Mouse (Mus musculus): ENCODE measurements around the gene Ckm. TPM values are rescaled to one million over a fixed set of nuclear protein-coding genes. Genes with fewer than 3 reads are reported as not detected.

Gene Ckm
- total and polyA plus RNA-seq, 3 experiments = not detected

DNA sequence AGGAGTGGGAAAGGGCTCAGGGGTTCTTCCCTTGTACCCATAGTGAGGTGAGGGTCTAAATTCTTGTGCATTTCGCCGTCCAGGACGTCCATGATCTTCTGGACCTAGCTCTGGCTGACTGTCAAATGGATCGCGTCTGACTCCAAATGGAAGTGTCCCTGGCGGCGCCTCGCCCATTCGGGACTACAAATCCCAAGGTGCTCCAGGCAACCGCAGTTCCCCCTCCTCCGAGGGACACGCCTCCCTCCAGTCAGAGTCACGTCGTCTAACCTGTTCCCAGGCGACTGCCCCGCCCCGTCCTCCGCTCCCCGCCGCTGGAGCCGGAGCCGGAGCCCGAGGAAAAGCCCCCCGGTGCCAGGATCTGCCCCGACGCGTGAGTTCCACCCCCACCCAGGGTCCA lies 43.6 kb upstream of the Ckm start (continued):
- TF ChIP-seq E2F4 (IDR thresholded peaks at IDR 0.05; ENCODE audit: borderline replicate concordance, low read depth, low read length) = no peak
- TF ChIP-seq RAD21 (IDR thresholded peaks at IDR 0.05; ENCODE audit: low read depth, low read length) = no peak
- TF ChIP-seq USF1 (IDR thresholded peaks at IDR 0.05; ENCODE audit: low read depth, low read length) = no peak
- TF ChIP-seq JUND (IDR thresholded peaks at IDR 0.05; ENCODE audit: low read depth, low read length) = no peak
- no peak for TF ChIP-seq CHD1 (IDR thresholded peaks at IDR 0.05; ENCODE audit: low read depth, low read length)
- no peak for TF ChIP-seq MYB (IDR thresholded peaks at IDR 0.05; ENCODE audit: low read depth, low read length)
- no peak for TF ChIP-seq TAL1 (IDR thresholded peaks at IDR 0.05; ENCODE audit: low read length)
- TF ChIP-seq EP300 (IDR thresholded peaks at IDR 0.05; ENCODE audit: low read depth in 1 of 2, low read length in 2 of 2) = no peak
- no peak for TF ChIP-seq ZC3H11A (IDR thresholded peaks at IDR 0.05; ENCODE audit: low read depth, low read length)
- TF ChIP-seq TCF12 (IDR thresholded peaks at IDR 0.05; ENCODE audit: low read depth, low read length) = no peak
- no peak for TF ChIP-seq USF2 (IDR thresholded peaks at IDR 0.05; ENCODE audit: borderline replicate concordance in 1 of 2, insufficient read depth in 1 of 2, low read depth in 1 of 2, low read length in 2 of 2)
- no peak for TF ChIP-seq GABPA (IDR thresholded peaks at IDR 0.05; ENCODE audit: low read depth, low read length)
- peak; percentile 56 for TF ChIP-seq SIN3A (IDR thresholded peaks at IDR 0.05; ENCODE audit: low read length)

DNA sequence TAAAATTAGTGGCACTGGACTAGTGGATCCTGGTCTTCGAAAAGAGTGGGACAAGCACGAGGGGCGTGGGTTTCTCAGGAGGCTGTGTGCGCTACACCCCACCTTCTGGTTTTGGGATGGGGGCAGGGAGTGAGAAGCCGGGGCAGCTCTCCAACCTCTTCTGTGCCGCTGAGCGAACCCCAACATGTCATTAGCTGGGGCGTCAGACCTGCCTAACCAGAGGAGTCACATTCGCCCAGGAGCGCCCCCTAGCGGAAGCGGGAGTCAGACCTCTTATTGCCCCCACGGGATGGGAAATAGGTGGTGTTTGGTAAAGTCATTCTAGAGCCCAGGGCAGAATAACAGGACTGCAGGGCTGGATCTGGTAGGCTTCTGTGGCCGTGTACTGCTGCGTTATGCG lies 42.9 kb upstream of the Ckm start:
- H3K79me2 ChIP-seq (ENCODE audit: control insufficient read depth, insufficient read depth, low read length, poor library complexity) = peaks cover 10% of the 10 kb centered on the region
- H3K9me3 ChIP-seq (replicated peaks; ENCODE audit: insufficient read depth, low read length) = no peaks in the 10 kb centered on the region
- H3K27ac ChIP-seq (ENCODE audit: control insufficient read depth, low read depth, low read length) = no peak overlapping the region
- H3K4me3 ChIP-seq (ENCODE audit: control insufficient read depth in 1 of 2, insufficient read depth in 1 of 2, low read depth in 2 of 2, low read length in 2 of 2) = peak overlapping the region; percentile 58 to 66
- peak; percentile 92 for DNase-seq (ENCODE audit: low read depth, low spot score)
- no peaks in the 10 kb centered on the region for H3K27me3 ChIP-seq (ENCODE audit: control insufficient read depth in 1 of 2, insufficient read depth in 2 of 2, low read length in 2 of 2)
- H3K9ac ChIP-seq (ENCODE audit: control insufficient read depth, low read depth, low read length, poor library complexity, severe bottlenecking) = peak overlapping the region; percentile 64
- H3K36me3 ChIP-seq (ENCODE audit: control insufficient read depth in 1 of 2, insufficient read depth in 2 of 2, low read length in 2 of 2) = 0 out of 4 replicates have a peak, but pooled peaks cover 0 to 2% of the 10 kb centered on the region in 2 experiments
- H3K4me1 ChIP-seq (ENCODE audit: control insufficient read depth in 1 of 2, insufficient read depth in 2 of 2, low read length in 2 of 2) = peaks cover 0 to 13% of the 10 kb centered on the region in 2 experiments; a peak in 2 of 4 replicates
- TF ChIP-seq POLR2AphosphoS2 (IDR thresholded peaks at IDR 0.05; ENCODE audit: low read length) = no peak
- TF ChIP-seq CTCF (IDR thresholded peaks at IDR 0.05 in 2 of 3, conservative IDR thresholded peaks at IDR 0.05 in 1 of 3; ENCODE audit: control insufficient read depth in 1 of 3, insufficient read depth in 1 of 3, low read depth in 2 of 3, low read length in 3 of 3, poor library complexity in 1 of 3, severe bottlenecking in 1 of 3) = peak; percentile 83 to 95 (median 89)
- no peak for TF ChIP-seq EP300 (IDR thresholded peaks at IDR 0.05; ENCODE audit: low read depth in 1 of 2, low read length in 2 of 2)
- no peak for TF ChIP-seq MAX (IDR thresholded peaks at IDR 0.05; ENCODE audit: low read length)
- TF ChIP-seq MXI1 (IDR thresholded peaks at IDR 0.05; ENCODE audit: low read depth, low read length) = peak; percentile 3; the same call in 1 of the 2 replicates

DNA sequence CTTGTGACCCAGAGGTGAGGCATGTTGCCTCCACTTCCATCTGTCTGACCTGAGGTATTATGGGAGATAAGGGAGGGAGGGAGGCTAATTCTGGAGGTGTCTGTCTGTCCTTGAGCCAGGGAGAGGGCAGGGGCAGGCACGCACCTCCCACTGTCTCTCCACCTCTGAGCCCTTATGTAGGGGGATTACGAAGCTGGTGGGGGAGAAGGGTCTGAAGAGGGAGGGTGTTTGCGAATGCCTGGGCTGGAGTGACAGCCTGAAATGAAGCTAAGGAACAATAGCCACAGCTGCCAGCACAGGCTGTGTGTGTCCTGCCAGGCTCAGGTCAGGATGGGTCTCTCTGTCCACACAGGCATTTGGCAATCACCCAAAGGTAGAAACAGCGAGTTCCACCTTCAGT lies 42.3 kb upstream of the Ckm start:
- no peaks in the 10 kb centered on the region for H3K9me3 ChIP-seq (replicated peaks; ENCODE audit: insufficient read depth, low read length)
- peaks cover 0 to 13% of the 10 kb centered on the region in 2 experiments; a peak in 2 of 4 replicates for H3K4me1 ChIP-seq (ENCODE audit: control insufficient read depth in 1 of 2, insufficient read depth in 2 of 2, low read length in 2 of 2)
- no peak for TF ChIP-seq RAD21 (IDR thresholded peaks at IDR 0.05; ENCODE audit: low read depth, low read length)
- no peak for TF ChIP-seq TCF12 (IDR thresholded peaks at IDR 0.05; ENCODE audit: low read depth, low read length)
- no peak for TF ChIP-seq NELFE (IDR thresholded peaks at IDR 0.05; ENCODE audit: low read depth, low read length)
- TF ChIP-seq POLR2A (IDR thresholded peaks at IDR 0.05; ENCODE audit: control insufficient read depth in 1 of 2, insufficient read depth in 1 of 2, low read depth in 1 of 2, low read length in 2 of 2, poor library complexity in 1 of 2) = no peak
- TF ChIP-seq GABPA (IDR thresholded peaks at IDR 0.05; ENCODE audit: low read depth, low read length) = no peak
- no peak for TF ChIP-seq SMC3 (IDR thresholded peaks at IDR 0.05; ENCODE audit: low read depth, low read length)
- no peak for TF ChIP-seq MAZ (IDR thresholded peaks at IDR 0.05; ENCODE audit: low read depth, low read length)
- no peak for TF ChIP-seq MEF2A (IDR thresholded peaks at IDR 0.05; ENCODE audit: extremely low read depth, insufficient replicate concordance, low read depth, low read length, poor library complexity, severe bottlenecking)
- no peak for TF ChIP-seq TBP (IDR thresholded peaks at IDR 0.05; ENCODE audit: low read depth, low read length)
- no peak for TF ChIP-seq TAL1 (IDR thresholded peaks at IDR 0.05; ENCODE audit: low read length)
- no peak for TF ChIP-seq BHLHE40 (IDR thresholded peaks at IDR 0.05; ENCODE audit: borderline replicate concordance, low read depth, low read length)
- no peak for TF ChIP-seq UBTF (IDR thresholded peaks at IDR 0.05; ENCODE audit: borderline replicate concordance, insufficient read depth, low read depth, low read length)
- no peak for TF ChIP-seq MYC (IDR thresholded peaks at IDR 0.05; ENCODE audit: low read depth, low read length)
- TF ChIP-seq NRF1 (IDR thresholded peaks at IDR 0.05; ENCODE audit: insufficient read depth, low read depth, low read length, poor library complexity, severe bottlenecking) = no peak
- no peak for TF ChIP-seq E2F4 (IDR thresholded peaks at IDR 0.05; ENCODE audit: borderline replicate concordance, low read depth, low read length)
- no peak for TF ChIP-seq CHD1 (IDR thresholded peaks at IDR 0.05; ENCODE audit: low read depth, low read length)
- TF ChIP-seq ZNF384 (IDR thresholded peaks at IDR 0.05; ENCODE audit: low read depth, low read length) = no peak
- TF ChIP-seq MAFK (IDR thresholded peaks at IDR 0.05; ENCODE audit: borderline replicate concordance, low read depth, low read length) = no peak

More for the DNA sequence above, 42.3 kb upstream of the Ckm start:
- Histone ChIP-seq H3K79me2 (ENCODE audit: control insufficient read depth, insufficient read depth, low read length, poor library complexity) (peaks cover 10% of the 10 kb centered on the region), H3K4me3 (ENCODE audit: control insufficient read depth in 1 of 2, insufficient read depth in 1 of 2, low read depth in 2 of 2, low read length in 2 of 2) (no peak overlapping the region), H3K27ac (ENCODE audit: control insufficient read depth, low read depth, low read length) (no peak overlapping the region), H3K36me3 (ENCODE audit: control insufficient read depth in 1 of 2, insufficient read depth in 2 of 2, low read length in 2 of 2) (0 out of 4 replicates have a peak, but pooled peaks cover 0 to 1% of the 10 kb centered on the region in 2 experiments), H3K27me3 (ENCODE audit: control insufficient read depth in 1 of 2, insufficient read depth in 2 of 2, low read length in 2 of 2) (no peaks in the 10 kb centered on the region), H3K9ac (ENCODE audit: control insufficient read depth, low read depth, low read length, poor library complexity, severe bottlenecking) (no peak overlapping the region)
- no peak for DNase-seq (ENCODE audit: low read depth, low spot score)
